Mouse (Mus musculus) ES-E14 (cell line): ENCODE measurements around the gene Thegl. TPM values are rescaled to one million over a fixed set of nuclear protein-coding genes. Genes with fewer than 3 reads are reported as not detected.
A peak's percentile ranks its signal among the peaks of the same experiment; 100 is the strongest.
"Not testable (repeated sequence)": the region's sequence is repeated elsewhere in the genome, so short reads cannot be mapped to it uniquely, and the experiment has no call there.

ENCODE experiments used
- DNase-seq: peaks from one replicate; pipeline ENCODE4 v3.0.0-alpha.2; 2013; ENCODE audit warnings: low read depth, low spot score
- H3K27ac ChIP-seq: 2 replicates; pipeline ENCODE4 v1.5.1; 2012; ENCODE audit warnings: low read depth, mild to moderate bottlenecking, low read length, moderate library complexity, mixed read lengths; ENCODE audit not compliant: poor library complexity, insufficient read depth, severe bottlenecking
- H3K36me3 ChIP-seq: 2 replicates; pipeline ENCODE4 v1.6.1; 2012; ENCODE audit warnings: mild to moderate bottlenecking, low read length, moderate library complexity, mixed read lengths; ENCODE audit not compliant: control insufficient read depth, poor library complexity, insufficient read depth, severe bottlenecking
- H3K4me1 ChIP-seq, 2 experiments: fragments of 150-350 bp in 1 of 2; sonication (generic) in 1 of 2; 2 replicates each; pipeline ENCODE4 v1.6.1; 2012; ENCODE audit warnings: low read length in 2 of 2, mild to moderate bottlenecking in 1 of 2, mixed read lengths in 1 of 2; ENCODE audit not compliant: control insufficient read depth in 2 of 2, insufficient read depth in 2 of 2, poor library complexity in 1 of 2
- H3K4me3 ChIP-seq, 2 experiments: fragments of 150-350 bp in 1 of 2; sonication (generic) in 1 of 2; 2 replicates each; pipeline ENCODE4 v1.5.1; 2012; ENCODE audit warnings: low read length in 2 of 2, low read depth in 1 of 2, mild to moderate bottlenecking in 1 of 2, mixed read lengths in 1 of 2; ENCODE audit not compliant: insufficient read depth in 1 of 2, poor library complexity in 1 of 2, severe bottlenecking in 1 of 2
- H3K9ac ChIP-seq: 2 replicates; pipeline ENCODE4 v1.6.1; 2012; ENCODE audit warnings: low read depth, mild to moderate bottlenecking, low read length, mixed read lengths; ENCODE audit not compliant: poor library complexity, insufficient read depth, severe bottlenecking
- H3K9me3 ChIP-seq: fragments of 150-350 bp; sonication (generic); 2 replicates; pipeline ENCODE4 v1.6.1; 2012; ENCODE audit warnings: low read depth, mild to moderate bottlenecking, low read length; ENCODE audit not compliant: control insufficient read depth, insufficient read depth
- CHD2 ChIP-seq: IDR thresholded peaks from 2 replicates; pipeline ENCODE4 v1.6.1; 2014; ENCODE audit warnings: mild to moderate bottlenecking, low read depth, low read length, inconsistent platforms
- HCFC1 ChIP-seq: IDR thresholded peaks from 2 replicates; pipeline ENCODE4 v1.6.1; 2012; ENCODE audit warnings: low read length, inconsistent platforms, borderline replicate concordance; ENCODE audit not compliant: insufficient read depth
- MAFK ChIP-seq: IDR thresholded peaks from 2 replicates; pipeline ENCODE4 v1.6.1; 2014; ENCODE audit warnings: mild to moderate bottlenecking, low read depth, low read length, inconsistent platforms; ENCODE audit not compliant: insufficient read depth
- ZC3H11A ChIP-seq: IDR thresholded peaks from 2 replicates; pipeline ENCODE4 v1.6.1; 2012; ENCODE audit warnings: low read depth, mild to moderate bottlenecking, inconsistent platforms, low read length, borderline replicate concordance
- ZNF384 ChIP-seq: IDR thresholded peaks from 2 replicates; pipeline ENCODE4 v1.6.1; 2012; ENCODE audit warnings: low read depth, low read length, inconsistent platforms
- in situ Hi-C, 2 experiments: fragments of 600-800 bp; cut with MboI; formaldehyde crosslinking; loops; one replicate each; pipeline ENCODE4 v1.15.1; 2025; ENCODE audit warnings: low sequenced_read_pairs in 2 of 2, inconsistent platforms in 1 of 2; ENCODE audit not compliant: unreplicated experiment in 2 of 2
- total RNA-seq: library from RNA; depleted of rRNA; stranded (reverse); fragments of 300-350 nt; gene quantifications from 2 replicates; pipeline ENCODE4 v1.2.3, GENCODE M21; 2012; rRNA removed

Thegl gene
- total RNA-seq = not detected in 2 replicates

GRCm38 (mm10) chr5:77015544-77016482, at the start of gene Thegl:
Gene Thegl, plus strand, starts transcription at chr5:77016023.
- Histone ChIP-seq H3K27ac (no peak within 1 kb of the TSS), H3K36me3 (no peaks in the 10 kb centered on the region), H3K4me1 (no peaks in the 10 kb centered on the region), H3K9me3 (peaks cover 8% of the 10 kb centered on the region), H3K4me3 (peak within 1 kb of the TSS; percentile 55 to 69), H3K9ac (peak within 1 kb of the TSS; percentile 29)
- TF ChIP-seq ZNF384 (no peak), HCFC1 (0 out of 2 replicates have a peak, but pooled peaks have one; percentile 5)
- in situ Hi-C loops = no loop called here
- peak; percentile 86 for DNase-seq

- Histone ChIP-seq H3K9me3 (no peaks in the 10 kb centered on the region), H3K4me1 (0 out of 4 replicates have a peak, but pooled peaks cover 0 to 2% of the 10 kb centered on the region in 2 experiments), H3K9ac (no peak overlapping the region), H3K27ac (no peak overlapping the region), H3K4me3 (no peak overlapping the region), H3K36me3 (peaks cover 31% of the 10 kb centered on the region)
- TF ChIP-seq ZC3H11A (no peak), CHD2 (no peak)
- in situ Hi-C loops = no loop called here
- no peak for DNase-seq
These were observed 46.6 kb upstream of the Thegl start for GRCm38 (mm10) chr5:76969250-76969649.

GRCm38 (mm10) chr5:76971115-76971514, 44.7 kb upstream of the Thegl start:
- H3K9me3 ChIP-seq, DNase-seq, H3K4me3 ChIP-seq, H3K4me1 ChIP-seq, H3K27ac ChIP-seq, H3K9ac ChIP-seq, in situ Hi-C loops: not testable (repeated sequence)
- peaks cover 20% of the 10 kb centered on the region for H3K36me3 ChIP-seq

- Histone ChIP-seq H3K27ac (no peak overlapping the region), H3K9me3 (no peaks in the 10 kb centered on the region), H3K36me3 (peaks cover 9% of the 10 kb centered on the region), H3K4me1 (0 out of 4 replicates have a peak, but pooled peaks cover 0 to 5% of the 10 kb centered on the region in 2 experiments), H3K4me3 (peak overlapping the region in 1 of 2 experiments; percentile 94; a peak in 2 of 4 replicates), H3K9ac (no peak overlapping the region)
- TF ChIP-seq ZNF384 (no peak), HCFC1 (no peak), ZC3H11A (no peak), MAFK (no peak), CHD2 (no peak)
- no peak for DNase-seq
- in situ Hi-C loops = no loop called here
These were observed 42.3 kb upstream of the Thegl start for GRCm38 (mm10) chr5:76973488-76973887.

- peaks cover 3% of the 10 kb centered on the region for H3K36me3 ChIP-seq
- no peak for DNase-seq
- H3K4me1 ChIP-seq = 0 out of 4 replicates have a peak, but pooled peaks cover 0 to 5% of the 10 kb centered on the region in 2 experiments
- no peaks in the 10 kb centered on the region for H3K9me3 ChIP-seq
- in situ Hi-C loops = no loop called here
- H3K9ac ChIP-seq = peak overlapping the region; percentile 63; the same call in 1 of the 2 replicates
- H3K27ac ChIP-seq = no peak overlapping the region
- peak overlapping the region; percentile 94 to 99 for H3K4me3 ChIP-seq
- TF ChIP-seq CHD2 = no peak
- no peak for TF ChIP-seq ZC3H11A
- TF ChIP-seq HCFC1 = no peak
- TF ChIP-seq ZNF384 = no peak
- TF ChIP-seq MAFK = no peak
These were observed 41.6 kb upstream of the Thegl start for GRCm38 (mm10) chr5:76974207-76974553.
